Mouse (Mus musculus) naive thymus-derived CD4-positive, alpha-beta T cell, adult 2 months (primary cell): ENCODE data around the gene Xpnpep3.

Source experiments
- DNase-seq: peaks from one replicate; pipeline ENCODE4 v3.0.0-alpha.2; 2011; ENCODE audit warnings: low read depth

Gene Xpnpep3

GRCm38 (mm10) chr15:81480977-81481379 lies 81.0 kb downstream of the Xpnpep3 start:
- peak; percentile 87 for DNase-seq

DNA sequence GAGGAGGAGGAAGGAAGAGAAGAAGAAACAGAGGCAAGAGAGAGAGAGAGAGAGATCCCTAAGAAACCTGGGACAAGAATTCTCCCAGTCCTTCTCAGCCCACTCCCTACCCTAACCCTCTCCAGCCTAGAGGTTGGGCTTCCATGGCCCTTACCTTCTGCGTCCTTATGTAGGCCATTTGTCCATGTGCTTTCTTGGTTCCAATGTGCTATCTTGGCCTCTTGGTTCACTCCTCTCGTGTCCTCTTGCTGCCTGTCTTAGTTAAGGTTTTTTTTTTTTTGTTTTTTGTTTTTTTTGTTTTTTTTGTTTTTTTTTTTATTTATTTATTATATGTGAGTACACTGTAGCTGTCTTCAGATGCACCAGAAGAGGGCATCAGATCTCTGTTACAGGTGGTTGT lies 83.0 kb downstream of the Xpnpep3 start:
- no peak for DNase-seq

GRCm38 (mm10) chr15:81483691-81484090 lies 83.8 kb downstream of the Xpnpep3 start:
- DNase-seq: no peak

GRCm38 (mm10) chr15:81485483-81485882 lies 85.5 kb downstream of the Xpnpep3 start:
- no peak for DNase-seq

GRCm38 (mm10) chr15:81503466-81503865 lies 103.5 kb downstream of the Xpnpep3 start:
- DNase-seq: no peak

DNA sequence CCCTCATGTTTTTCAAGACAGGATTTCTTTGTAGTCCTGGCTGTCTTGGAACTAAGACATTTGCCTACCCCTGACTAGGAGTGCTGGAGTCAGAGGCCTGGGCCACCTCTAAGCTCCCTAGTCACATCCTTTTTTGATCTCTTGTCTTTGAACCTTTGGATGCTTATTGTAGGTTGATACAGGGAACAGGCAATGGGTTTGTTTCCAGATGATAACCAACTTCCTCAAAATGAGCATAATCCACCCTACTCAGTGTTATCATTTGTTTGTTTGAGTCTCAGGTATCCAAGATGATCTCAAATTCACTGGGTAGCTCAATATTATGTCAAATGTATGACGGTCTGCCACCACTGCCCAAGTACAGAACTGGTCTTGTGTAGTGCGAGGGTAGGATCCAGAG lies 104.1 kb downstream of the Xpnpep3 start:
- no peak for DNase-seq
